21 mouse cellular contexts compared by ENCODE assay signal in genomic region chr9:99146855-99147735, GRCm38 (mm10). TPM values are rescaled to one million over a fixed set of nuclear protein-coding genes. Genes with fewer than 3 reads are reported as not detected.
DNase-seq lines count a peak whose midpoint lies in the region; ATAC-seq and TF ChIP-seq lines count a peak whose summit lies in the region.
"Had no signal": no experiment of that assay in that cellular context is flagged by ENCODE, and none has a peak within 500 bp of the region (broad histone marks: within the 10 kb centered on the region; RNA-seq: fewer than 3 reads in every experiment).

No protein-coding gene starts in this region.

- peak; percentile 42 for TF ChIP-seq EP300 in liver, embryonic 14.5 days (IDR thresholded peaks at IDR 0.05; ENCODE audit: low read depth)

- no peaks in the 10 kb centered on the region for H3K9me3 ChIP-seq in liver, embryonic 11.5 days (ENCODE audit: control insufficient read depth, low read length)
- H3K9me3 ChIP-seq in liver, embryonic 14.5 days (ENCODE audit: control insufficient read depth, low read length), result no peaks in the 10 kb centered on the region
- no peaks in the 10 kb centered on the region for H3K9me3 ChIP-seq in hindbrain, embryonic 12.5 days (replicated peaks)
- H3K9me3 ChIP-seq: forebrain, embryonic 13.5 days; heart, embryonic 10.5 days; hindbrain, embryonic 15.5 days; limb, embryonic 12.5 days; lung, embryonic 15.5 days; midbrain, embryonic 15.5 days had no signal

- no peak for DNase-seq in liver, embryonic 11.5 days (ENCODE audit: low spot score)
- DNase-seq in liver, result no peak
- peak; percentile 20 for DNase-seq in adrenal gland, postnatal 10 days
- DNase-seq in liver, embryonic 14.5 days (ENCODE audit: low read depth in 3 of 3, low spot score in 3 of 3), result no peak
- DNase-seq in cerebellum, adult 9-10 months, result no peak
- no peak for DNase-seq in kidney, postnatal 14 days
- no peak for DNase-seq in embryo, embryonic 10 days (ENCODE audit: low spot score)
- DNase-seq: cerebellum, postnatal 14 days; gastrocnemius, postnatal 36 days; heart, postnatal 10 days; kidney, adult 11 months; kidney, postnatal 36 days; right cerebral cortex, adult 18-20 months; spleen, adult 18-20 months had no signal

- no peak for TF ChIP-seq CTCF in liver, embryonic 14.5 days (IDR thresholded peaks at IDR 0.05; ENCODE audit: low read depth)

- no peaks in the 10 kb centered on the region for H3K36me3 ChIP-seq in liver, embryonic 11.5 days (ENCODE audit: control insufficient read depth, insufficient read depth, low read length)
- H3K36me3 ChIP-seq in liver, embryonic 14.5 days (replicated peaks; ENCODE audit: control insufficient read depth, insufficient read depth, low read depth), result no peaks in the 10 kb centered on the region
- H3K36me3 ChIP-seq in hindbrain, embryonic 12.5 days, result no peaks in the 10 kb centered on the region
- H3K36me3 ChIP-seq: heart, embryonic 10.5 days; hindbrain, embryonic 15.5 days; limb, embryonic 12.5 days; lung, embryonic 15.5 days; midbrain, embryonic 15.5 days had no signal

- no peak overlapping the region for H3K9ac ChIP-seq in liver, embryonic 11.5 days (ENCODE audit: low read depth, low read length)
- no peak overlapping the region for H3K9ac ChIP-seq in liver, embryonic 14.5 days (replicated peaks)
- no peak overlapping the region for H3K9ac ChIP-seq in hindbrain, embryonic 12.5 days
- H3K9ac ChIP-seq: forebrain, embryonic 13.5 days; hindbrain, embryonic 15.5 days; limb, embryonic 12.5 days; lung, embryonic 15.5 days; midbrain, embryonic 15.5 days had no signal

- 0 out of 2 replicates have a peak, but pooled peaks have one; percentile 13 for ATAC-seq in liver, embryonic 11.5 days (replicated peaks; ENCODE audit: low FRiP score)
- ATAC-seq in liver, embryonic 14.5 days (ENCODE audit: insufficient read depth), result 0 out of 2 replicates have a peak, but pooled peaks have one; percentile 35
- no peak for ATAC-seq in hindbrain, embryonic 12.5 days (ENCODE audit: low FRiP score)
- ATAC-seq: forebrain, embryonic 13.5 days; midbrain, embryonic 15.5 days had no signal

- 74% methylated on average over 27 of the region's 27 CpGs for WGBS in liver, embryonic 11.5 days
- 70% methylated on average over 27 of the region's 27 CpGs for WGBS in liver, embryonic 14.5 days (ENCODE audit: insufficient replicate concordance)
- WGBS in hindbrain, embryonic 12.5 days, result 83% methylated on average over 27 of the region's 27 CpGs

- no peak overlapping the region for H3K4me2 ChIP-seq in liver, embryonic 11.5 days
- H3K4me2 ChIP-seq in liver, embryonic 14.5 days (ENCODE audit: low read depth), result no peak overlapping the region
- no peak overlapping the region for H3K4me2 ChIP-seq in hindbrain, embryonic 12.5 days (replicated peaks)
- H3K4me2 ChIP-seq: forebrain, embryonic 13.5 days; hindbrain, embryonic 15.5 days; limb, embryonic 12.5 days; lung, embryonic 15.5 days; midbrain, embryonic 15.5 days had no signal

- H3K27ac ChIP-seq in liver, embryonic 11.5 days (ENCODE audit: low read depth, low read length), result no peak overlapping the region
- H3K27ac ChIP-seq in liver, embryonic 14.5 days, result no peak overlapping the region
- H3K27ac ChIP-seq in hindbrain, embryonic 12.5 days, result no peak overlapping the region
- H3K27ac ChIP-seq: forebrain, embryonic 13.5 days; heart, embryonic 10.5 days; hindbrain, embryonic 15.5 days; limb, embryonic 12.5 days; lung, embryonic 15.5 days; midbrain, embryonic 15.5 days had no signal

- H3K27me3 ChIP-seq in liver, embryonic 11.5 days (replicated peaks; ENCODE audit: control insufficient read depth, insufficient read depth, low read length), result no peaks in the 10 kb centered on the region
- H3K27me3 ChIP-seq in liver, embryonic 14.5 days (ENCODE audit: control insufficient read depth, insufficient read depth, low read length), result no peaks in the 10 kb centered on the region
- H3K27me3 ChIP-seq in hindbrain, embryonic 12.5 days, result no peaks in the 10 kb centered on the region; the same call in 1 of the 2 replicates
- H3K27me3 ChIP-seq: forebrain, embryonic 13.5 days; hindbrain, embryonic 15.5 days; midbrain, embryonic 15.5 days had no signal

- no peak overlapping the region for H3K4me3 ChIP-seq in liver, embryonic 11.5 days (ENCODE audit: low read depth, low read length)
- no peak overlapping the region for H3K4me3 ChIP-seq in liver, embryonic 14.5 days (ENCODE audit: insufficient read depth in 1 of 2, low read depth in 2 of 2, low read length in 2 of 2)
- H3K4me3 ChIP-seq in hindbrain, embryonic 12.5 days, result no peak overlapping the region
- H3K4me3 ChIP-seq: forebrain, embryonic 13.5 days; heart, embryonic 10.5 days; hindbrain, embryonic 15.5 days; limb, embryonic 12.5 days; lung, embryonic 15.5 days; midbrain, embryonic 15.5 days had no signal

- peaks cover 8% of the 10 kb centered on the region; the same call in 1 of the 2 replicates for H3K4me1 ChIP-seq in liver, embryonic 11.5 days (replicated peaks; ENCODE audit: control insufficient read depth, insufficient read depth, low read length)
- peaks cover 8 to 9% of the 10 kb centered on the region in 2 experiments for H3K4me1 ChIP-seq in liver, embryonic 14.5 days (replicated peaks; ENCODE audit: control insufficient read depth in 2 of 2, insufficient read depth in 2 of 2, low read length in 1 of 2)
- H3K4me1 ChIP-seq in hindbrain, embryonic 12.5 days, result no peaks in the 10 kb centered on the region
- H3K4me1 ChIP-seq: forebrain, embryonic 13.5 days; hindbrain, embryonic 15.5 days; limb, embryonic 12.5 days; lung, embryonic 15.5 days; midbrain, embryonic 15.5 days had no signal

RNA-seq across cellular contexts. Expression of gene Pik3cb, which starts 6.7 kb away (rescaled TPM):
- 2.9 and 3.5 TPM in 2 replicates for polyA plus RNA-seq in liver, embryonic 11.5 days (2014; fragmentation: Nextera tagmentation; extraction: Ambion mirVana)
- total RNA-seq in adrenal gland, postnatal 10 days (2021), result 10 to 100 TPM in 1 of 2 experiments, 1 to 10 TPM in 1; 10.0 to 10.6 TPM
- 3.0 and 4.3 TPM in 2 replicates for polyA plus RNA-seq in liver, embryonic 14.5 days (2012; rRNA removed)
- 1.8 and 2.3 TPM in 2 replicates for polyA plus RNA-seq in liver, embryonic 14.5 days (2014; fragmentation: Nextera tagmentation; extraction: Ambion mirVana)
- polyA plus RNA-seq in hindbrain, embryonic 12.5 days (2016; fragmentation: Nextera tagmentation; extraction: Ambion mirVana), result 2.2 and 4.5 TPM in 2 replicates
